Mouse (Mus musculus) naive thymus-derived CD4-positive, alpha-beta T cell, adult 2 months (primary cell): Measurements from ENCODE around the gene Il17rd.
A peak's percentile ranks its signal among the peaks of the same experiment; 100 is the strongest.

ENCODE experiments used
- DNase-seq: peaks from one replicate; pipeline ENCODE4 v3.0.0-alpha.2; 2011; ENCODE audit warnings: low read depth

Gene Il17rd

DNA sequence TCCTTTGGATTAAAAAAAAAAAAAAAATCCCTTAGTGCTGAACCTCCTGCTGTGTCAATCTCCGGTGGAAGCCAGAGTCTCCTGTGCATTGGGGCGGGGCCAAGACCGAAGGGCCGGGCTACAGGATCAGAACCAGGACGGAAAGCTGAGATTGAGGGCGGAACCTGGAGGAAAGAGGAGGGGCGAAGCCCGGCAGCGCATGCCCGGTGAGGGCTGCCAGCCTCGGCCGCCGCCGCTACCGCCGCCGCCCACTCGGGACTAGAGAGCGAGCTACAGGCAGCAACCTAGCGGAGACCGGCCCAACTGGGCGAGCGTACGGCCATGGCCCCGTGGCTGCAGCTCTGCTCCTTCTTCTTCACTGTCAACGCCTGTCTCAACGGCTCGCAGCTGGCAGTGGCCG lies at the start of gene Il17rd:
Gene Il17rd, plus strand, starts transcription at position 159 of the 400 bp plus-strand sequence.
- DNase-seq: peak; percentile 84

DNA sequence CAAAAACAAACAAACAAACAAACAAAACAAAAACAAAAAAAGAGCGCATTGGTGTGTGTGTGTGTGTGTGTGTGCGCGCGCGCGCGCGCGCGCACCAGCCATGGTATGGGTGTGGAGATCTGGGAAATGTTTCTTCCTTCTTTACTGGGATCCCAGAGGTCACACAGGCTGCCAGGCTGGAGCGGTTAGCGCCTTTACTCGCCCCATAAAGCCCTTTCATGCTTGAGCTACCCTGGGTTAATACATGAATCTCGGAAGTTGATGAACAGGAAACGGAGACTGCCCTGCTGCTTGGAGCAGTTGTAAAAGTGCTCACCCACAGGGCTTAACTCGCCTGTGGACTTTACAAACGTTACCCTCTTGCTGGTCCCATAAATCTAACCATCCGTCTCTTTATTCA lies 47.1 kb upstream of the Il17rd start:
- no peak for DNase-seq

- DNase-seq: peak; percentile 9
Observed at GRCm38 (mm10) chr14:26993427-26993826, 45.3 kb upstream of the Il17rd start.

DNA sequence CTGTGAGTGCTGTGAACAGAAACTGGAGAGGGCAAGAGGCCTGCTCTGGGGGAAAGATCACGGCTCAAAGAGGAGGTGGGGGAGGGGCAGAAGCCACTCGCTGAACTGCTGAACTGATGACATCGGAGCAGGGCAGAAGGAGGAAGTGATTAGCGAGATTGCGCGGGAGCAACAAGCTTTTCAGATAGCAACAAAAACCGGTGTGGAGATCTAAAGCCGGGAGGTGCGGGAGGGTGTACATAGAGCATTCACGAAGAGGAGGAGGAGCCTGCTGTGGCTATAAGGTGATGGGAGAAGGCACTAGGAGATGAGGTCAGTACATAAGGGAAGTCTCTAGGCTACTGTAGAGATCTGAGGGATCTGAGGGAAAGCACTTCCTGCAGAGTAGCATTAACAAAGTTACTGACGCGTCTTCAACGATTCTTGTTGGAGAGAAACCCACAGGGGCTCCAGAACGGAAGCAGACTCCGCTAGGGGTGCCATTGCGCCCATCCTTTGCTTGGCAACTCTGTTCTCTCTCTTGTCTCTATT lies 44.5 kb upstream of the Il17rd start, which contains the start of gene Hesx1:
Gene Hesx1, plus strand, starts transcription at position 206 of the 531 bp plus-strand sequence.
- DNase-seq: peak; percentile 86

DNA sequence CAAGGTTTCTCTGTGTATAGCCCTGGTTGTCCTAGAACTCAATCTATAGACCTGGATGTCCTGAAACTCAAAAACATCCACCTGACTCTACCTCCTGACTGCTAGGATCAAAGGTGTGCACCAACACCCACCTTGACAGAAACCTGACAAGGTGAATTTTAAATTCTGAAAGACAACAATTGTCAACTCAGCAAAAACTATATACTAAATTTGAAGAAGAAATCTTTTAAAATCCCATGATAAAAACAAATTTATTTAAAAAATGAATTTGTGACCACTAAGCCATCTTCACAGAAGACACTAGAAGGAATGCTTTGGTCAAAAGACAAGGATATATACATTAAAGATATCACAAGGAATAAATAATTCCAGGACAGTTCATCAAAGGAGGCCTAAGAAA lies 42.5 kb upstream of the Il17rd start:
- DNase-seq: no peak

DNA sequence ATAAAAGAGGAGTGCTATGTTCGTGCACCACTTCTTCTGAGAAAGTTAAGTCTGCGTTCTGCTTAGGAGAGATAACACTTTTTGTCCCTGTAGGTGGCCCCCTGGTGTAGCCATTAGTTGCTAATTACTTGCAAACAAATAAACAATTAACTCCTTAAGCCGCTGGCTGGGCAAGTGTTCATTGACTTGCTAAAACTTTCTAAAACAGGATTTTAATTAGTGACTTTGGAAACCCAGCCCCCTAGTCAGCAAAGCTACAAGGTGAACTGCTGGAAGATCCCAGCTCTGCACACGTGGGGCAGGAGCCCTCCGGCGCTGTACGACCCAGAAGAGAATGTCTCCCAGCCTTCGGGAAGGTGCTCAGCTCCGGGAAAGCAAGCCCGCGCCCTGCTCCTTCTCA lies 38.4 kb upstream of the Il17rd start:
- DNase-seq: no peak

- DNase-seq: no peak
Observed at GRCm38 (mm10) chr14:27004906-27005305, 33.8 kb upstream of the Il17rd start.

GRCm38 (mm10) chr14:27005937-27006336 lies 32.8 kb upstream of the Il17rd start:
- DNase-seq: no peak

DNA sequence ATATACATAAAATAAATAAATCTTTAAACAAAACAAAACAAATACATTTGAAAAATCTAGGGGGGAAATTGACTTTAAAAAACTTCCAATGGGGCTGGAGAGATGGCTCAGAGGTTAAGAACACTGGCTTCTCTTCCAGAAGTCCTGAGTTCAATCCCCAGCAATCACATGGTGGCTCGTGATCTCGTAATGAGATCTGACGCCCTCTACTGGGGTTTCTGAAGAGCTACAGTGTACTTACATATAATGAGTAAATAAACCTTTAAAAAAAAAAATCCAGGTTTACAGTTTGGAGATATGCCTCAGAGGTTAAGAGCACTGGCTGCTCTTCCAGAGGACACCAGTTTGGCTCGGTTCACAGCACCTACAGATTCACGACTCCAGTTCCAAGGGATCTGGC lies 27.2 kb upstream of the Il17rd start:
- DNase-seq: no peak

DNA sequence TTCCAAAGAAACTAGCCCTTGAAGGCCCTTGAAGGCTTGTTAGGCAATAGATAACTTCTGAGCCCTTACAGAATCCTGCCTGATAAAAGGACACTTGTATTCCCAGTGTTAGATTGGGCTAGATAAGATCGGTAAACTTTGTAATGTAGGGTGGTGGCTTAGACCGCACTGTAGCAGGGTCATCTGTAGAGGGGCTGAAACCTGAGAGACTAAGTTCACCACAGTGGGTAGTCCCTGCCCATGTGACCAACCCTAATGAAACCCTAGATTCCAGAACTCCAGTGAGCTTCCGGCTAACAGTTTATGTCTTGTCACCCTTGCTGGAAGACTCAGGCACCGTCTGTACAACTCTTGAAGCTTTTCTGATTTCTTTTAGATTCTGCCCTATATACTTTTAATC lies 25.1 kb upstream of the Il17rd start:
- DNase-seq: no peak

DNA sequence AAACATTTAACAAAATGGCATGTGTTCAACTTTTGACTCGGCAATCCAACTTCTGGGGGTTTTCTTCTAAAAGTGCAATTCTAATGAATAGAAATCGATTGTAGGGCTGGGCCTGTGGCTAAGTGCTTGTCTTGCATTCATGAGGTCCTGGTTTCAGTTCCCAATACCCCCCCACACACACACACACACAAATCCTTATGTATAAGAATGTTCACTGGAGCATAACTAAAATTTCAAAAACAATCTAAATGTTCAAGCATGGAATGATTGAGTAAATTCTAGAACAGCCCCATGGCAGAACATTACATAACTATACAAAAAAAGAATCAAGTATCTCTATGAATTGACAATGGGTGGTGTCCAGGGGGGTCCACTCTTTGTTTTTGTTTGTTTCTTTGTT lies 20.8 kb upstream of the Il17rd start:
- DNase-seq: no peak

DNA sequence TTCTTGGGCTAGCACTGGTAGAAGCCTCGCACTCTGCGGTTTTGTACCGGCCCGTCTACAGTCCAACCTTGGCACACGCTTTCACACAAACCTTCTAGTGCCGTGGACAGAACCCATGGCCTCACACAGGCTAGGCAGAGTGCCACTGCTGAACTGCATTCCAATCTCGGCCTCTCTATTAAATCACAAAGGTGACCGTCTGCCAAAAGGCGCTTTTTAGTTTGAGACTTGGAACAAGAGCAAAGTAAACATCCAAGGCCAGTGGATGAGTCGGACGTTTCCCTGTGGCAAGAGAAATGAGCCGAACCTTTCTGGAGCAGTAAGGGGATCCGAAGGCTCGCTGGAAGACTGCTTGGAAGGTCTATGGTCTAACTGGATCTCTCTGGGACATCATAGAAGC lies 18.9 kb upstream of the Il17rd start:
- DNase-seq: no peak

DNA sequence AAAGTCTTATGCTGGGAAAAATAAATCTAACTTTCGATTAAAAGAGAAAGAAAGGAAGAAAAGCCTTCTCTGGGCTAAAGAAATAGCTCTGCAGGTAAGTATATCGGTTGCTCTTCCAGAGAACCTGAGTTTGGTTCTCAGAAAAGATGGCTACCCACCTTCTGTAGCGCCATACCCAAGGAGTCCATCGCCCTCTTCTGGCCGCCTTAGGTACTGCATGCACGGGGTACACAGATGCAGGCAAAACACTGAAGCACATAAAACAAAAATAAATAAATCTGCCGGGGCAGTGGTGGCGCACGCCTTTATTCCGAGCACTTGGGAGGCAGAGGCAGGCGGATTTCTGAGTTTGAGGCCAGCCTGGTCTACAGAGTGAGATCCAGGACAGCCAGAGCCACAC lies 15.9 kb upstream of the Il17rd start:
- DNase-seq: peak; percentile 84

DNA sequence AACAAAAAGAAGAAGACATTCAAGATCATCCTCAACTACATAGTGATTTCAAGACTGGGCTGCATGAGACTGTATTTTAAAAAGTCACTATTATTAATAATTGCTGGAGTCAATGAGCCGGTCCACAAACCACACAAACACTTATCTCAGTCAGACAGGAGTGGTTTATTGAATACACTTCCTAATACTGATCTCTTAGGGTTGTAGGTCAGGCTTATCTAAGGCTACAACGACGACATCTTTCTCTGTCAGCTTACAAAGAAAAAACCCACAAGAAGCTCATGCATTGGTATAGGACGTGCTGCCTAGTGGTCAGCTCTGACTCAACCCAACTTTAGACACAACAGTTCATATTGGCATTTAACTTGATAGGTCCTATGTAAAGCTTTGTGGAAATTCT lies 14.1 kb upstream of the Il17rd start:
- no peak for DNase-seq

DNA sequence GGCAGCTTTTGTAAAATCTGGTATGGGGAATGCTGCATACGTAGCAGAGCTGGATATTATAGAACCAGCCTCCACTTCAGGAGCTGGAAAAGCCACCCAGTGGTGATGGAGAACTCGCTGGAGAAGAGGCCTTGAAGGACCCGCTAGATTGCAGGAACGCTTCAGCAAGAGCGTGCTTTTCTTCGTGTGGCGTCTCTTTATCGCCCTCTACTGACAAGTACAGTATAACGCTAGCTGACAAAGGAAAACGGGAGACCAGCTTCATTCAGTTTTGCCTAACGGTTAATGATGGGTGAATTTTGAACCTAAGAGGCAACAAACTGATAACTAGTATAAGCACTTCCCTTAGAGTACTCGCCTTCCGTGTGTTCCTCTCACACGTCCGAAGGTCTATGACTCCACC lies 9.0 kb upstream of the Il17rd start:
- peak; percentile 80 for DNase-seq

GRCm38 (mm10) chr14:27031142-27031541 lies 7.6 kb upstream of the Il17rd start:
- DNase-seq: peak; percentile 77

DNA sequence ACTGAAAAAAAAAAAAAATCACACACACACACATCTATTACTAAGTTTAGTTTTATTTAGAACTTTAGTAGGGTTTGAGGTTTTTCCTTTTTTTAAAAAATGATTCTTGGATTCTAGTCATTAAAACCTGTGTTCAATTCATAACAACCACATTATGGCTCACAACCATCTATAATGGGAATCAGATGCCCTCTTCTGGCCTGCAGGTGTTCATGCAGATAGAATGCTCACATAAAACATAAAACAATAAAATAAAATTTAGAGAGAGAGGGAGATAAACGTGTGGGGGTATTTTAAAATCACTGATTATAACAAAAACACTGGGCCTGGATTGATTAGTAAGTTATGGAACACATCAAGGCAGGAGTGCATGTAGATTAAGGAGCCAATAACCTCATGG lies 1.2 kb upstream of the Il17rd start:
- no peak for DNase-seq

- DNase-seq: peak; percentile 45
Observed at GRCm38 (mm10) chr14:27039281-27040248, 824 bp downstream of the Il17rd start.

DNA sequence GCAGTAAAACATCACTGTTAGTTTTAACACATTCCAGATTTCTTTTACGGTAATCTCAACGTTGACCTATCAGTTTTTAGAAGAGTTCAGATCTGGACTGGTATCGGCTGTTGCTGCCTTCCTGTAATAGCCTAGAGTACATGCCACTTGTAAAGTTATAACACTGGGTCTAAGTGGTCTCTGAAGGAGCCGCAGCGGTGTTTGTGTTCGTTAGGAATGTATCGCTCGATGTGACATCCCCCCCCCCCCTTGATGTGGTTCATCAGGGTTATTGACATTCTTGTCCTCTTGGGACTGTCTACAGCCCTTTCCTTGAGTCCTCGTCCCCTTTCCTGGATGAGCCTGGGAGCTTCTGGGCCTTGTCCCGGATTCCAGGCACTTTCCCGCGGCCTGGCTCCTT lies 1.7 kb downstream of the Il17rd start:
- no peak for DNase-seq

DNA sequence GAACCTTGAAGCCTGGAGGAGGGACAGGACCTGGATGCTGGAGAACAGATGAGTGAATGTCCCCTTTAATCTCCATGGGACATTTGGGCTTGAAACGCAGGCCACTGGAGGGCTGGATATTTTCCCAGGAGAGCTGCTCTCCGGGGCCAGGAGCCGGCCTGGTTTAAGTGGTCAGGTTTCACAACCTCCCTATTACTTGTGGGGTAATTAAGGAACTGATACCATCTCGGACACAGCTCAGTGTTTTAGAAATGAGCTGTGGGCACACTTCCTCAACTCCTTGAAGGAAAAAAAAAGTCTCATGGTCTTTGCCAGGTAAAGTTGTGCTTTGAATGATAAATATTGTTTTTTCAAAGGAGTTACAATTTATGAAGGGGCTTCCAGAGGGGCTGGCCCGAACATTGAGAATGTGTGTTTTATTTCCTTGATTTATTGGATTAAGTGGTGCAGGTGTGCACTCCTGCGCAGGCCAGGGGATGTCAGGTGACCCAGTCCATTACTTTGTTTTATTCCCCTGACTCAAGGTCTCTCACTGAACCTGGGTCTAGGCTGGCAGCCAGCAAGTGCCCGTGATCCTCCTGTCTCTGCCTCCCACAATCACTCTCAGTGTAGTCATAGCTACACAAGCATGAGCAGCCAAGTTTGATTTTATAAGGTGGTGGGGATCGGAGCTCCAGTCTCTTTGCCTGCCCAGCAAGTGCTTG lies 3.7 kb downstream of the Il17rd start:
- DNase-seq: no peak

GRCm38 (mm10) chr14:27043416-27043815 lies 4.7 kb downstream of the Il17rd start:
- DNase-seq: no peak

- DNase-seq: no peak
Observed at GRCm38 (mm10) chr14:27044221-27044966, 5.7 kb downstream of the Il17rd start.
